Mouse (Mus musculus) forebrain, embryonic 14.5 days (tissue): Measurements from ENCODE around the gene Ano6. TPM values are rescaled to one million over a fixed set of nuclear protein-coding genes. Genes with fewer than 3 reads are reported as not detected.

Experiments used
- ATAC-seq: fragments of 200-750 bp; cut with Nextera tagmentation; 2 replicates; pipeline ENCODE4 v1.8.0; 2017; ENCODE audit warnings: mild to moderate bottlenecking, moderate library complexity
- DNase-seq: peaks from one replicate; pipeline ENCODE4 v3.0.0-alpha.2; 2015; ENCODE audit warnings: low spot score
- H3K27ac ChIP-seq: fragments of 300-500 bp; sonication (generic); 2 replicates; pipeline ENCODE4 v1.5.1; 2014; ENCODE audit warnings: low read depth, mild to moderate bottlenecking, control low read depth, low read length, moderate library complexity
- H3K27me3 ChIP-seq: fragments of 300-500 bp; sonication (generic); replicated peaks from 2 replicates; pipeline ENCODE4 v1.6.1; 2014; ENCODE audit warnings: low read length, control low read depth, mixed read lengths; ENCODE audit not compliant: control insufficient read depth, insufficient read depth
- H3K36me3 ChIP-seq: fragments of 300-500 bp; sonication (generic); 2 replicates; pipeline ENCODE4 v1.6.1; 2014; ENCODE audit warnings: low read length, control low read depth; ENCODE audit not compliant: control insufficient read depth, insufficient read depth
- H3K4me1 ChIP-seq: fragments of 300-500 bp; sonication (generic); 2 replicates; pipeline ENCODE4 v1.6.1; 2014; ENCODE audit warnings: antibody characterized with exemption, low read length, control low read depth; ENCODE audit not compliant: control insufficient read depth, insufficient read depth
- H3K4me2 ChIP-seq: fragments of 300-500 bp; sonication (generic); 2 replicates; pipeline ENCODE4 v1.6.1; 2014; ENCODE audit warnings: mild to moderate bottlenecking, control low read depth, low read length
- H3K4me3 ChIP-seq: fragments of 300-500 bp; sonication (generic); 2 replicates; pipeline ENCODE4 v1.5.1; 2014; ENCODE audit warnings: low read depth, low read length, control low read depth
- H3K9ac ChIP-seq: fragments of 300-500 bp; sonication (generic); 2 replicates; pipeline ENCODE4 v1.6.1; 2014; ENCODE audit warnings: mild to moderate bottlenecking, low read length, control low read depth, moderate library complexity
- H3K9me3 ChIP-seq: fragments of 300-500 bp; sonication (generic); replicated peaks from 2 replicates; pipeline ENCODE4 v1.6.1; 2016; ENCODE audit warnings: low read length, control low read depth, mixed read lengths; ENCODE audit not compliant: control insufficient read depth
- WGBS: fragments of 180-500 bp; shearing (Covaris S2); extraction: QIAGEN DNeasy Blood & Tissue Kit; methylation state at CpG from one replicate; pipeline ENCODE4 v1.1.7; 2014; 5-methylcytosine and 5-hydroxymethylcytosine counted together
- polyA plus RNA-seq: library from polyadenylated mRNA; unstranded; fragments of >200 nt; fragmentation: Nextera tagmentation; extraction: Ambion mirVana; gene quantifications from 2 replicates; pipeline ENCODE4 v1.2.1, GENCODE M21; 2014

The Ano6 gene
- polyA plus RNA-seq, 1 experiment from 2014 or later, result 14.6 TPM

GRCm38 (mm10) chr15:95972621-95973020 is 182.0 kb downstream of the Ano6 start:
- no peaks in the 10 kb centered on the region for H3K27me3 ChIP-seq
- no peaks in the 10 kb centered on the region for H3K4me1 ChIP-seq
- no peak overlapping the region for H3K9ac ChIP-seq
- WGBS, result 94% methylated on average over 12 of the region's 12 CpGs
- DNase-seq, result no peak
- no peaks in the 10 kb centered on the region for H3K9me3 ChIP-seq
- H3K4me3 ChIP-seq, result no peak overlapping the region
- H3K27ac ChIP-seq, result no peak overlapping the region
- peaks cover 28% of the 10 kb centered on the region for H3K36me3 ChIP-seq
- H3K4me2 ChIP-seq, result no peak overlapping the region
- ATAC-seq, result no peak

GRCm38 (mm10) chr15:95974021-95974597 is 183.5 kb downstream of the Ano6 start:
- H3K36me3 ChIP-seq, result peaks cover 28% of the 10 kb centered on the region
- no peaks in the 10 kb centered on the region for H3K4me1 ChIP-seq
- H3K27ac ChIP-seq, result no peak overlapping the region
- ATAC-seq (no peak), DNase-seq (no peak)
- no peak overlapping the region for H3K4me3 ChIP-seq
- 92% methylated on average over 10 of the region's 10 CpGs for WGBS
- no peak overlapping the region for H3K4me2 ChIP-seq
- H3K27me3 ChIP-seq, result no peaks in the 10 kb centered on the region
- H3K9me3 ChIP-seq, result no peaks in the 10 kb centered on the region
- H3K9ac ChIP-seq, result no peak overlapping the region

DNA sequence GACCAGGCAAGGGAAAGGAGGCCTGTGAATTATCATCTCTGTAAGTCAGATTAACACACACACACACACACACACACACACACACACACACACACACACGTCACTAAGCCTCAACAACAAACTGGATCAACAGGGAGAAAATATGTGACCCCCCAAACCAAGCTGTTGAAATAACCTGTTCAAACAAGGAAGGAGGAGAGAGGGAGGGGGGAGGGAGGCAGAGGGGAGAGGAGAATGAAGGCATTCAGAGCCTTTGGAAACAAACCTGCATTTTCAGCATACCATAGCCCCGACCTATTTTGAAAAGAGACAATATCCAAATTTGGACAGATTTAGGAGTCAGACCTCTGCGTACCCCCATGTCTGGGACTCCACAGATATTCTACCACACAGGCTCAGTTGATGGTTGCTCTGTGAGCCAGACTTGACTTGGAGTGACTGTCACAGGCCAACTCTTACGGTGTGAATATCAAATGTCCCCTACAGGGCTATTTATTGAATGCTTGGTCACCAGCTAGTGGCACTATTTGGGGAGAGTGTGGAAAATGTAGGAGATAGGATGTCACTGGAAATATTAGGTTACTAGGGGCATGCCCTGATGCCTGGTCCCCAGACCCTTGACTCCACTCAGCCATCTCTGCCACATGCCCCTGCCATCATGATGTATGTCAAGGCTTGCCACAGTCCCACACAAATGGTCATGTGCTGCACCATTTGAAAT is 185.7 kb downstream of the Ano6 start:
- no peak overlapping the region for H3K4me3 ChIP-seq
- WGBS, result 66% methylated on average over 4 of the region's 4 CpGs
- ATAC-seq (no peak), DNase-seq (no peak)
- H3K4me1 ChIP-seq, result no peaks in the 10 kb centered on the region
- H3K9me3 ChIP-seq, result no peaks in the 10 kb centered on the region
- no peak overlapping the region for H3K4me2 ChIP-seq
- H3K27me3 ChIP-seq, result no peaks in the 10 kb centered on the region
- no peak overlapping the region for H3K9ac ChIP-seq
- H3K36me3 ChIP-seq, result peaks cover 20% of the 10 kb centered on the region
- H3K27ac ChIP-seq, result no peak overlapping the region

- DNase-seq, result no peak
- no peak for ATAC-seq
- Histone ChIP-seq H3K4me2 (no peak overlapping the region), H3K4me1 (no peaks in the 10 kb centered on the region), H3K27me3 (no peaks in the 10 kb centered on the region), H3K9ac (no peak overlapping the region), H3K9me3 (no peaks in the 10 kb centered on the region), H3K27ac (no peak overlapping the region), H3K4me3 (no peak overlapping the region), H3K36me3 (peaks cover 13% of the 10 kb centered on the region)
- WGBS, result 77% methylated on average over 8 of the region's 8 CpGs
Observed at GRCm38 (mm10) chr15:95977169-95977938, 186.7 kb downstream of the Ano6 start.

DNA sequence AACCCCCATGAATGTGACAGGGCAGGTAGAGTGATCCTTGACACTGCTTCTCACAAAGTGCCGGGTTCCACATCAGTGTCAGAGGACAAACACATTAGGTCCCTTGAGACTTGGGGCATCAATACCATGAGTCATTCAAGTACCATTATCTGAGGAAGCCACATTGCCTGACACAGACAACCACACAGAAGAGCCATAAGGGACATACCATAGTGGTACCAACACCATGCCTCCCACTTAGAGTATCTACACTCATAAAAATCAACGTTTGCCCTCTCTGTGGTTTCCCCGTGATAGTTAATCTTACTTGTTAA is 187.3 kb downstream of the Ano6 start:
- no peak overlapping the region for H3K4me2 ChIP-seq
- no peaks in the 10 kb centered on the region for H3K27me3 ChIP-seq
- no peaks in the 10 kb centered on the region for H3K9me3 ChIP-seq
- DNase-seq, result no peak
- ATAC-seq, result no peak
- H3K36me3 ChIP-seq, result peaks cover 8% of the 10 kb centered on the region
- 92% methylated on average over 3 of the region's 3 CpGs for whole genome bisulfite sequencing
- no peaks in the 10 kb centered on the region for H3K4me1 ChIP-seq
- H3K27ac ChIP-seq, result no peak overlapping the region
- H3K9ac ChIP-seq, result no peak overlapping the region
- H3K4me3 ChIP-seq, result no peak overlapping the region

GRCm38 (mm10) chr15:95980641-95981040 is 190.0 kb downstream of the Ano6 start:
- H3K4me3 ChIP-seq, result no peak overlapping the region
- no peaks in the 10 kb centered on the region for H3K27me3 ChIP-seq
- no peaks in the 10 kb centered on the region for H3K4me1 ChIP-seq
- H3K27ac ChIP-seq, result no peak overlapping the region
- no peaks in the 10 kb centered on the region for H3K9me3 ChIP-seq
- H3K4me2 ChIP-seq, result no peak overlapping the region
- 76% methylated on average over 5 of the region's 5 CpGs for WGBS
- H3K9ac ChIP-seq, result no peak overlapping the region
- DNase-seq, result no peak
- no peak for ATAC-seq
- H3K36me3 ChIP-seq, result no peaks in the 10 kb centered on the region

- Histone ChIP-seq H3K4me1 (no peaks in the 10 kb centered on the region), H3K36me3 (no peaks in the 10 kb centered on the region), H3K4me2 (no peak overlapping the region), H3K4me3 (no peak overlapping the region), H3K27me3 (no peaks in the 10 kb centered on the region), H3K9me3 (peaks cover 2% of the 10 kb centered on the region; the same call in 1 of the 2 replicates), H3K9ac (no peak overlapping the region), H3K27ac (no peak overlapping the region)
- ATAC-seq (no peak), DNase-seq (no peak)
- WGBS, result 94% methylated on average over 3 of the region's 3 CpGs
Observed at GRCm38 (mm10) chr15:95987916-95988315, 197.3 kb downstream of the Ano6 start.

DNA sequence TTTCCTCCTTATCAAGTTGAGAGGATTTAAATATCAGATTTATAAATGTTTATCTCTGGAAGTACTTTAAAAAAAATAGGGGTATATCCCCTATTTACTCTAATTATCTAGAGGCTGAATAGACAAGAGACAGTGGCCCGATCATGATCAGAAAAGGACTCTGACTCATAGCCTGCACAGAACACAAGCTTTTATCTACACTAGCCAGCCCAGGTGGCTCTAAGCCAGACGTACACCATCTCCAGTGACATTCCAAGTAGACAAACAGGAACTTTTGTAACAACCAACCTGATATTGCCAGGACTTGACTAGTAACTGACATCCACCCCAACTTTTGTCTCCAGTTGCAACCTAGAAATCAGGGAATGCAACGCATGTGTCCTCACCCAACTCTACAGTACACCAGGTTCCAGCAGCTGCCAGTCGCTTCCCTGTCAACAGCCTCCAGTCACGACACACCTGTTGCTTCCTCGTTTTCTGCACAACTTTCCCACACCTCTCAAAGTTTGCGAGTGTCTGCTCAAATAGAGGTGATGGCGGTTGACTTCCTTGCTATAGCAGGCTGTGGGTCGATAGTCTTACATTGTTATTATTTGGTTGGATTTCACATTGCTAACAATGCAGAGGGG is 199.0 kb downstream of the Ano6 start:
- WGBS, result 90% methylated on average over 9 of the region's 9 CpGs
- no peak overlapping the region for H3K4me2 ChIP-seq
- no peaks in the 10 kb centered on the region for H3K36me3 ChIP-seq
- no peaks in the 10 kb centered on the region for H3K4me1 ChIP-seq
- DNase-seq (no peak), ATAC-seq (no peak)
- H3K4me3 ChIP-seq, result no peak overlapping the region
- H3K9ac ChIP-seq, result no peak overlapping the region
- no peaks in the 10 kb centered on the region for H3K27me3 ChIP-seq
- peaks cover 2% of the 10 kb centered on the region; the same call in 1 of the 2 replicates for H3K9me3 ChIP-seq
- no peak overlapping the region for H3K27ac ChIP-seq
